Mouse (Mus musculus) C2C12 (cell line): ENCODE results near the gene AL732309.1. TPM values are rescaled to one million over a fixed set of nuclear protein-coding genes. Genes with fewer than 3 reads are reported as not detected.

ENCODE experiments used
- H3K27me3 ChIP-seq: one replicate; pipeline ENCODE4 v1.6.1; 2011; ENCODE audit not compliant: control insufficient read depth, insufficient read depth, insufficient read length
- H3K36me3 ChIP-seq: one replicate; pipeline ENCODE4 v1.6.1; 2011; ENCODE audit not compliant: control insufficient read depth, insufficient read depth
- H3K4me3 ChIP-seq: one replicate; pipeline ENCODE4 v1.5.1; 2011; ENCODE audit warnings: mild to moderate bottlenecking, control low read depth; ENCODE audit not compliant: poor library complexity, insufficient read depth, severe bottlenecking
- H3K79me2 ChIP-seq: one replicate; pipeline ENCODE4 v1.6.1; 2011; ENCODE audit not compliant: control insufficient read depth, insufficient read depth
- H3K79me3 ChIP-seq: one replicate; pipeline ENCODE4 v1.6.1; 2011; ENCODE audit warnings: low read depth, control low read depth
- H3ac ChIP-seq: one replicate; pipeline ENCODE3; 2011; ENCODE audit warnings: low read depth; ENCODE audit not compliant: control insufficient read depth, insufficient read length
- CEBPB ChIP-seq: IDR thresholded peaks from one replicate; pipeline ENCODE4 v1.6.1; 2011; ENCODE audit warnings: low read depth, mild to moderate bottlenecking, control low read depth, moderate library complexity
- CTCF ChIP-seq: IDR thresholded peaks from one replicate; pipeline ENCODE4 v1.5.1; 2011; ENCODE audit not compliant: control insufficient read depth, insufficient read depth, insufficient read length
- FOSL1 ChIP-seq: IDR thresholded peaks from one replicate; pipeline ENCODE4 v1.8.0; 2011; ENCODE audit warnings: mild to moderate bottlenecking, low read length; ENCODE audit not compliant: poor library complexity, insufficient read depth, severe bottlenecking
- MAX ChIP-seq: IDR thresholded peaks from one replicate; pipeline ENCODE4 v1.6.1; 2011; ENCODE audit warnings: mild to moderate bottlenecking, control low read depth
- MYOD1 ChIP-seq: IDR thresholded peaks from one replicate; pipeline ENCODE4 v1.6.1; 2011; ENCODE audit warnings: low read depth; ENCODE audit not compliant: control insufficient read depth, insufficient read length
- MYOG ChIP-seq: IDR thresholded peaks from one replicate; pipeline ENCODE4 v1.6.1; 2011; ENCODE audit not compliant: control insufficient read depth, insufficient read length; ENCODE audit errors: extremely low read depth
- USF1 ChIP-seq: IDR thresholded peaks from one replicate; pipeline ENCODE4 v1.6.1; 2011; ENCODE audit warnings: low read depth, mild to moderate bottlenecking, control low read depth, moderate library complexity
- polyA plus RNA-seq: library from polyadenylated mRNA; unstranded; fragments of >200 nt; fragmentation: generic; extraction: Trizol; gene quantifications from one replicate; pipeline ENCODE4 v1.2.1, GENCODE M21; 2012; ENCODE audit warnings: missing spikeins

AL732309.1 gene
- polyA plus RNA-seq, 1 experiment, result 3.9 TPM

DNA sequence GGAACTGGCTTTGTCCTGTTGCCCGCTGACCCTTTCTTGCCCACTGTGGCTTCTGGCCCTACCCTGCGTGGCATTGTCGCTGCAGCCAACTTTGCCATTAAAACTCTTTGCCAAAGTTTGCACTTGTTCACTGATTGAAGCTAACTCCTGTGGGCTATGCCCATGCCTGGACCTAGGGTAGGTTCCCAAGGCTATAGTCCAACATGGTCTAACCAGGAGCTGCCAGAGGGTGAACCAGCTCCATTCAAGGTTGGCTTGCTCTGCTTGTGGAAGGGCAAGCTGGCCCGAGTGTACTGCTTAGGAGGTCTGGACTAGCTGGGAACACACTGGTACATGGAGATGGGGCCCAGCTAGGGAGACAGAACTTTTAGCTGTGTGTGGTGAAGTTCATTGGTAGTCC is 2.5 kb downstream of the AL732309.1 start:
- Histone ChIP-seq H3ac (no peak overlapping the region), H3K4me3 (no peak overlapping the region), H3K79me3 (no peaks in the 10 kb centered on the region), H3K79me2 (no peaks in the 10 kb centered on the region), H3K36me3 (peaks cover 17% of the 10 kb centered on the region), H3K27me3 (peaks cover 21% of the 10 kb centered on the region)
- TF ChIP-seq MYOG (no peak), MAX (no peak), FOSL1 (no peak), CEBPB (no peak), CTCF (no peak), MYOD1 (no peak), USF1 (no peak)

DNA sequence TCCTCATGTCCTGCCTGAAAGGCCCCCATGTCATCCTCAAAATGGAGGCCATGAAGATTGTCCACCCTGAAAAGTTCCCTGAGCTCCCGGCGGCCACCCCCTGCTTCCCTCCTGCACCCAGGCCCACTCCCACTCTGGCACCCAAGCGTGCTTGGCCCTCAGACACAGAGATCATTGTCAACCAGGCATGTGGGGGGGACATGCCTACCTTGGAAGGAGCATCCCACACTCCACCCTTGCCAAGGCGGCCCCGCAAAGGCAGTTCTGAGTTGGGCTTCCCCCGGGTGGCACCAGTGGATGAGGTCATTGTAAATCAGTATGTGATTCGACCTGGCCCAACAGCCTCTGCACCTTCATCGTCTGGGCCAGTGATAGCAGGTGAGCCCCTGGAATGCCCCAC is 3.3 kb downstream of the AL732309.1 start:
- no peak overlapping the region for H3K4me3 ChIP-seq

DNA sequence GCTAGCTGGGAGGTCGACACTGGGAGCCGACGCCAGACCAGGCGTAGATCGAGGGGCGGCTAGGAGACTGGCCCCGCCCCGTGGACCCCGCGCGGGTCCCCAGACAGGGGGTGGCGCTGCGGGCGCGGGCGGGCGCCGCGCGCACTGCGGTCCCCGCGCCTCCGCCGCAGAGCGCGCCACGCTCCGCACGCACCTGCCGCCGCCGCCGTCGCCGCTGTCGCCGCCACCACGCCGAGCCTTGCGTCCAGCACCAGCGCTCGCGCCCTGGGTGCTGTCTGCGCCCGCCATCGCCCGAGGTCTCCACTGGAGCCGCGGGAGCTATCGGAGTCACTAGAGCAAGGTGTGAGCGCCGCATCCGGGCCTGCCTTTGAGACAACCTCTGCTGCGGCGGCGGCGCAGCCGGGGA is 4.6 kb downstream of the AL732309.1 start, which contains the start of the genes Rnf208 and Cysrt1:
Rnf208 (plus strand) TSS at position 155 of the 406 bp plus-strand sequence.
Cysrt1 (minus strand) TSS at position 352 of the 406 bp plus-strand sequence.
- peaks cover 24% of the 10 kb centered on the region for H3K27me3 ChIP-seq
- peaks cover 5% of the 10 kb centered on the region for H3K36me3 ChIP-seq
- no peaks in the 10 kb centered on the region for H3K79me2 ChIP-seq
- TF ChIP-seq CTCF (no peak), FOSL1 (no peak), MYOG (no peak), MYOD1 (no peak), MAX (no peak), USF1 (no peak), CEBPB (no peak)
- no peak within 1 kb of the TSS for H3ac ChIP-seq
- H3K79me3 ChIP-seq, result no peaks in the 10 kb centered on the region
- H3K4me3 ChIP-seq, result no peak within 1 kb of the TSS

More for the DNA sequence above, 3.3 kb downstream of the AL732309.1 start:
- no peaks in the 10 kb centered on the region for H3K79me3 ChIP-seq
- no peaks in the 10 kb centered on the region for H3K79me2 ChIP-seq
- H3K27me3 ChIP-seq, result peaks cover 24% of the 10 kb centered on the region
- H3ac ChIP-seq, result no peak overlapping the region
- H3K36me3 ChIP-seq, result peaks cover 11% of the 10 kb centered on the region
- TF ChIP-seq CTCF (no peak), FOSL1 (no peak), USF1 (no peak), MAX (no peak), MYOG (no peak), MYOD1 (no peak), CEBPB (no peak)

DNA sequence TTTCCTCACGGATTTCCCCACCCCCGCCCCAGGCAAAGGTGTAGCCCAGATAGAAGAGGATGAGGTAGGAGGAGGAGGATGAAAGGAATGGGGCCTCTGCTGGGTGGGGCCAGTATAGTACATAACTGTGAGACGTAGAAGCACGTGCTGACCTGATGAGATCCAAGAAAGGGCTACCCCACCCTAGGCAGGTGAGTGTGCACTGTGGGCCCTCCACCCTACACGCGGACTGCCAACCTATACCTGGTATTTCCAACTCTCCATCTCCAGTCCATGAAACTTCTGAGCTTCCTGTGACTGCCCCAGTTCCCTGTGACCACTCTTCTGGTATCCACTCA is 5.3 kb downstream of the AL732309.1 start:
- TF ChIP-seq MAX (no peak), MYOD1 (no peak), FOSL1 (no peak), CEBPB (no peak), USF1 (no peak), CTCF (no peak), MYOG (no peak)
- Histone ChIP-seq H3K4me3 (no peak overlapping the region), H3K27me3 (peaks cover 24% of the 10 kb centered on the region), H3K36me3 (peaks cover 5% of the 10 kb centered on the region), H3K79me2 (no peaks in the 10 kb centered on the region), H3ac (no peak overlapping the region), H3K79me3 (no peaks in the 10 kb centered on the region)

DNA sequence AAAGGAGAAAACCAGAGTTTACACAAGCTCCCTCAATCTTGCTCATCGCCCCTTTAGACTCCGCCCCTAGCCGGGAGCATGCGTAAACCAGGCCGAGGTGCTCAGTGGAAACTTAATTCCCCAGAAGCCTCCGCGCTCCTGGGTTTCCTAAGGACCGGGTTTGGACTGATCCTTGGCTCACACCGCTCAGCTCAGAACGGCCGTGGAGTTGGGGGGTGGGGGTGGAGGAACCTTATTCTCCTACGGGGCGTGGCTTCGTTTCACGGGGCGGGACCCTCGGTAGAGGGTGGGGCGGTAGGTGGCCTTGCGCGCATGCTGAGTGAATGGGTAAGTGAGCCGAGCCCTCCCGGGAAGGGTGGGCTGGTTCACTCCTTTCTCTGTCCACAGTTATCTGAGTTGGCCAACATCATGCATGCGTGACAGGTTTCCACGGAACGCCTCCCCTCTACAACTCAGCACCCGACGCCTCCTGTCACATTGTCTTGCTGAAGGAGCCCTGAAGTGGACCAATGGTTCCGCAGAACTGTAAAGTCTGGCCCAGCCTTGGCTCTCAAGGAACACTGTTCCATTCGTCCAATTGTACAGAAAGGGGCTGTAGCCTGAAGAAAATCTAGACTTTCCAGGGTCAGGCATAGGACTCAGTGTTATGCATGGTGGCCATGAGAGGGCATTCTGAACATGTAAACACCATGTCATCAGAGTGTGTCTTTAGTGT is 5.8 kb downstream of the AL732309.1 start:
- H3K79me2 ChIP-seq, result no peaks in the 10 kb centered on the region
- H3K36me3 ChIP-seq, result peaks cover 5% of the 10 kb centered on the region
- no peaks in the 10 kb centered on the region for H3K79me3 ChIP-seq
- TF ChIP-seq MYOD1 (no peak), MYOG (no peak), CTCF (no peak), FOSL1 (no peak), USF1 (no peak), MAX (no peak), CEBPB (no peak)
- peak overlapping the region; percentile 5 for H3ac ChIP-seq
- H3K4me3 ChIP-seq, result no peak overlapping the region
- peaks cover 28% of the 10 kb centered on the region for H3K27me3 ChIP-seq

DNA sequence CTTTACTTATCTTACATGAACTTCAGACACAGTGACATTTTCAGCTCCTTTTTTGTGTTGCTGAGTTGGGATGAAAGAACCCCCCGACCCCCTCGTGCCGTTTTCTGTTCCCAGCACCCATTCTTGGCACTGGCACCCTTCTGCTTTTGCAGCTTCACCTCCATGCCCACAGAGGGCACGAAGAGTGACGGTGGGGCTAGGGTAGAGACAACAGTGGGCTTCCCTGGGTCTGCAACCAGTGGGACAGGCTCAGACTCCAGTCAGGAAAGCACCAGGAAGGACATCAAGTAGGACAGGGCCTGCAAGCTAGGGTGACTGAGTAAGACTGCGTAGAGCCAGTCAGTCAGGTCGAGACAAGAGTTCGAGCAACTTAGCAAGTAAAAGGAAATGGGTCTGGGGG is 6.4 kb downstream of the AL732309.1 start:
- H3K79me2 ChIP-seq, result no peaks in the 10 kb centered on the region
- TF ChIP-seq MYOG, result no peak
- TF ChIP-seq FOSL1, result no peak
- TF ChIP-seq MAX, result no peak
- no peak for TF ChIP-seq CEBPB
- TF ChIP-seq CTCF, result no peak
- no peak for TF ChIP-seq MYOD1
- TF ChIP-seq USF1, result no peak
- H3K4me3 ChIP-seq, result no peak overlapping the region
- peaks cover 2% of the 10 kb centered on the region for H3K36me3 ChIP-seq
- peaks cover 33% of the 10 kb centered on the region for H3K27me3 ChIP-seq
- H3ac ChIP-seq, result no peak overlapping the region
- H3K79me3 ChIP-seq, result no peaks in the 10 kb centered on the region
